Mouse (Mus musculus): Measurements from ENCODE around the gene Dock2. TPM values are rescaled to one million over a fixed set of nuclear protein-coding genes. Genes with fewer than 3 reads are reported as not detected.

Dock2 gene
- total and polyA plus RNA-seq, 3 experiments = 60.9 to 101 (median 77.9) TPM

DNA sequence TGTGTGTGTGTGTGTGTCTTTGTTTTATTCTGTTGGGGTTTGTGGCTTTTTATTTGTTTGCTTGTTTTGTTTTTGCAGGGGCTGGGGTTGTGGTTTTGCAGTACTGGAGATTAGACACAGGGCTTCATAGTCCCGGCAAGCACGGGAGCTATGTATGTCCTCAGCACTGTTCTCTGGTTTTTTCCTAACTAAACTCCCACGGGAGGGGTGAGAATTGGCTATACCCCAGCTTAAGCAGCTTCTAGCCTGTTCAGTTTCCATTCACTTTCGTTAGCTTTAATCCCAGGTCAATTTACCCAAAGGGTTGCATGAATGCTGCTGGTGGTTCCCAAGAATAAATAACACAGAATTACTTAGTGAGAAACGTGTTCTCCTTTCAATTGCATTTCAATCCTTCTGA is 376.8 kb downstream of the Dock2 start:
- no peak overlapping the region for H3K27ac ChIP-seq (ENCODE audit: control insufficient read depth, low read depth, low read length)
- H3K4me3 ChIP-seq (ENCODE audit: control insufficient read depth in 1 of 2, insufficient read depth in 1 of 2, low read depth in 2 of 2, low read length in 2 of 2) = no peak overlapping the region
- H3K79me2 ChIP-seq (ENCODE audit: control insufficient read depth, insufficient read depth, low read length, poor library complexity) = no peaks in the 10 kb centered on the region
- H3K4me1 ChIP-seq (ENCODE audit: control insufficient read depth in 1 of 2, insufficient read depth in 2 of 2, low read length in 2 of 2) = no peaks in the 10 kb centered on the region
- H3K36me3 ChIP-seq (ENCODE audit: control insufficient read depth in 1 of 2, insufficient read depth in 2 of 2, low read length in 2 of 2) = no peaks in the 10 kb centered on the region; a peak in 2 of 4 replicates
- TF ChIP-seq UBTF (IDR thresholded peaks at IDR 0.05; ENCODE audit: borderline replicate concordance, insufficient read depth, low read depth, low read length) (no peak), MAZ (IDR thresholded peaks at IDR 0.05; ENCODE audit: low read depth, low read length) (no peak), KAT2A (conservative IDR thresholded peaks at IDR 0.05; ENCODE audit: low read depth, low read length) (no peak), ZNF384 (IDR thresholded peaks at IDR 0.05; ENCODE audit: low read depth, low read length) (no peak), GATA1 (IDR thresholded peaks at IDR 0.05; ENCODE audit: low read depth, low read length) (no peak), CTCF (IDR thresholded peaks at IDR 0.05 in 2 of 3, conservative IDR thresholded peaks at IDR 0.05 in 1 of 3; ENCODE audit: control insufficient read depth in 1 of 3, insufficient read depth in 1 of 3, low read depth in 2 of 3, low read length in 3 of 3, poor library complexity in 1 of 3, severe bottlenecking in 1 of 3) (no peak), POLR2A (IDR thresholded peaks at IDR 0.05; ENCODE audit: control insufficient read depth in 1 of 2, insufficient read depth in 1 of 2, low read depth in 1 of 2, low read length in 2 of 2, poor library complexity in 1 of 2) (no peak), BHLHE40 (IDR thresholded peaks at IDR 0.05; ENCODE audit: borderline replicate concordance, low read depth, low read length) (no peak), NRF1 (IDR thresholded peaks at IDR 0.05; ENCODE audit: insufficient read depth, low read depth, low read length, poor library complexity, severe bottlenecking) (no peak), POLR2AphosphoS2 (IDR thresholded peaks at IDR 0.05; ENCODE audit: low read length) (no peak), ETS1 (IDR thresholded peaks at IDR 0.05; ENCODE audit: low read depth, low read length) (no peak), MXI1 (IDR thresholded peaks at IDR 0.05; ENCODE audit: low read depth, low read length) (no peak), TBP (IDR thresholded peaks at IDR 0.05; ENCODE audit: low read depth, low read length) (no peak), USF2 (IDR thresholded peaks at IDR 0.05; ENCODE audit: borderline replicate concordance in 1 of 2, insufficient read depth in 1 of 2, low read depth in 1 of 2, low read length in 2 of 2) (no peak), POLR2AphosphoS5 (IDR thresholded peaks at IDR 0.05; ENCODE audit: borderline replicate concordance, low read depth, low read length) (no peak), MYB (IDR thresholded peaks at IDR 0.05; ENCODE audit: low read depth, low read length) (no peak), E2F4 (IDR thresholded peaks at IDR 0.05; ENCODE audit: borderline replicate concordance, low read depth, low read length) (no peak), EP300 (IDR thresholded peaks at IDR 0.05; ENCODE audit: low read depth in 1 of 2, low read length in 2 of 2) (no peak)
- DNase-seq (ENCODE audit: low read depth, low spot score) = no peak
- no peak overlapping the region for H3K9ac ChIP-seq (ENCODE audit: control insufficient read depth, low read depth, low read length, poor library complexity, severe bottlenecking)
- H3K9me3 ChIP-seq (replicated peaks; ENCODE audit: insufficient read depth, low read length) = no peaks in the 10 kb centered on the region
- H3K27me3 ChIP-seq (ENCODE audit: control insufficient read depth in 1 of 2, insufficient read depth in 2 of 2, low read length in 2 of 2) = no peaks in the 10 kb centered on the region

DNA sequence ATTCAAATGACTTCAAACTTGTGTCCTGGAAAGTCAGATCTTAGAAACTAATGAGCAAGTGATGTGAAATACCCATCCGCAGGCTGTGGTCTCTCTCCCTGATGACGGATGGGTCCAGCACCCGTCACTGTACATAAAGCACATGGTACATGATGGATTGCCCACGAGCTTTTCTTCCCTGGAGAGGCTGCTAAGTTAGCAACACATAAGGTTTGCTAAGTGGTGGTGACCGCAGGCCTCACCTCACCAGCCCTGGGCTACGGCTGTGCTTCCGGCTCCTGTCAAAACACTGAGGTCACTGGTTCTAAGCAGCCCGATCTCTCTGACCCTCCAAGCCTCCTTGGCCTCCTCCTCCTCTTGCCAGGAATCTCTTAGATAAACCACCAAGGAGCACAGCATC is 377.4 kb downstream of the Dock2 start:
- no peak for TF ChIP-seq CHD1 (IDR thresholded peaks at IDR 0.05; ENCODE audit: low read depth, low read length)
- no peak for TF ChIP-seq USF1 (IDR thresholded peaks at IDR 0.05; ENCODE audit: low read depth, low read length)
- TF ChIP-seq ZKSCAN1 (IDR thresholded peaks at IDR 0.05; ENCODE audit: low read depth, low read length) = no peak
- TF ChIP-seq SIN3A (IDR thresholded peaks at IDR 0.05; ENCODE audit: low read length) = no peak
- no peak for TF ChIP-seq TAL1 (IDR thresholded peaks at IDR 0.05; ENCODE audit: low read length)
- TF ChIP-seq MYC (IDR thresholded peaks at IDR 0.05; ENCODE audit: low read depth, low read length) = no peak
- no peak for TF ChIP-seq TBP (IDR thresholded peaks at IDR 0.05; ENCODE audit: low read depth, low read length)
- no peak for TF ChIP-seq MAZ (IDR thresholded peaks at IDR 0.05; ENCODE audit: low read depth, low read length)
- no peak for TF ChIP-seq ETS1 (IDR thresholded peaks at IDR 0.05; ENCODE audit: low read depth, low read length)
- no peak for TF ChIP-seq HCFC1 (IDR thresholded peaks at IDR 0.05; ENCODE audit: low read depth, low read length)
- no peak for TF ChIP-seq KAT2A (conservative IDR thresholded peaks at IDR 0.05; ENCODE audit: low read depth, low read length)
- TF ChIP-seq E2F4 (IDR thresholded peaks at IDR 0.05; ENCODE audit: borderline replicate concordance, low read depth, low read length) = no peak
- TF ChIP-seq MYB (IDR thresholded peaks at IDR 0.05; ENCODE audit: low read depth, low read length) = no peak
- no peak for TF ChIP-seq POLR2AphosphoS2 (IDR thresholded peaks at IDR 0.05; ENCODE audit: low read length)
- DNase-seq (ENCODE audit: low read depth, low spot score) = no peak
- Histone ChIP-seq H3K9ac (ENCODE audit: control insufficient read depth, low read depth, low read length, poor library complexity, severe bottlenecking) (no peak overlapping the region), H3K4me1 (ENCODE audit: control insufficient read depth in 1 of 2, insufficient read depth in 2 of 2, low read length in 2 of 2) (no peaks in the 10 kb centered on the region), H3K27me3 (ENCODE audit: control insufficient read depth in 1 of 2, insufficient read depth in 2 of 2, low read length in 2 of 2) (no peaks in the 10 kb centered on the region), H3K27ac (ENCODE audit: control insufficient read depth, low read depth, low read length) (no peak overlapping the region), H3K4me3 (ENCODE audit: control insufficient read depth in 1 of 2, insufficient read depth in 1 of 2, low read depth in 2 of 2, low read length in 2 of 2) (no peak overlapping the region), H3K79me2 (ENCODE audit: control insufficient read depth, insufficient read depth, low read length, poor library complexity) (no peaks in the 10 kb centered on the region), H3K9me3 (replicated peaks; ENCODE audit: insufficient read depth, low read length) (no peaks in the 10 kb centered on the region), H3K36me3 (ENCODE audit: control insufficient read depth in 1 of 2, insufficient read depth in 2 of 2, low read length in 2 of 2) (no peaks in the 10 kb centered on the region; a peak in 2 of 4 replicates)

Data from MEL (cell line).